Mouse (Mus musculus) stomach, embryonic 15.5 days (tissue): Measurements from ENCODE around the gene Tex14. TPM values are rescaled to one million over a fixed set of nuclear protein-coding genes. Genes with fewer than 3 reads are reported as not detected.

ENCODE experiments used
- ATAC-seq: fragments of 200-750 bp; cut with Nextera tagmentation; 2 replicates; pipeline ENCODE4 v1.8.0; 2017; ENCODE audit warnings: low read depth, moderate number of reproducible peaks, moderate TSS enrichment; ENCODE audit not compliant: insufficient read depth, low FRiP score
- H3K27ac ChIP-seq: fragments of 300-500 bp; sonication (generic); 2 replicates; pipeline ENCODE4 v1.5.1; 2015; ENCODE audit warnings: mild to moderate bottlenecking, inconsistent platforms
- H3K27me3 ChIP-seq: fragments of 300-500 bp; sonication (generic); replicated peaks from 2 replicates; pipeline ENCODE4 v1.6.1; 2015; ENCODE audit warnings: inconsistent platforms
- H3K36me3 ChIP-seq: fragments of 300-500 bp; sonication (generic); 2 replicates; pipeline ENCODE4 v1.6.1; 2015; ENCODE audit warnings: inconsistent platforms
- H3K4me1 ChIP-seq: fragments of 300-500 bp; sonication (generic); 2 replicates; pipeline ENCODE4 v1.6.1; 2015; ENCODE audit warnings: inconsistent platforms
- H3K4me2 ChIP-seq: fragments of 300-500 bp; sonication (generic); 2 replicates; pipeline ENCODE4 v1.6.1; 2015; ENCODE audit warnings: mild to moderate bottlenecking, inconsistent platforms
- H3K4me3 ChIP-seq: fragments of 300-500 bp; sonication (generic); replicated peaks from 2 replicates; pipeline ENCODE4 v1.5.1; 2015; ENCODE audit warnings: inconsistent platforms
- H3K9ac ChIP-seq: fragments of 300-500 bp; sonication (generic); 2 replicates; pipeline ENCODE4 v1.6.1; 2015; ENCODE audit warnings: inconsistent platforms
- H3K9me3 ChIP-seq: fragments of 300-500 bp; sonication (generic); 2 replicates; pipeline ENCODE4 v1.6.1; 2016; ENCODE audit warnings: inconsistent platforms
- WGBS: fragments of 180-500 bp; shearing (Covaris S2); methylation state at CpG from one replicate; pipeline ENCODE4 v1.1.7; 2015; 5-methylcytosine and 5-hydroxymethylcytosine counted together
- polyA plus RNA-seq: library from polyadenylated mRNA; unstranded; fragments of >200 nt; fragmentation: Nextera tagmentation; extraction: Ambion mirVana; gene quantifications from 2 replicates; pipeline ENCODE4 v1.2.1, GENCODE M21; 2015

Gene Tex14
- polyA plus RNA-seq, 1 experiment from 2014 or later: 0.59 TPM

- H3K4me3 ChIP-seq: no peak overlapping the region
- H3K4me2 ChIP-seq: no peak overlapping the region
- no peaks in the 10 kb centered on the region for H3K27me3 ChIP-seq
- 78% methylated on average over 8 of the region's 8 CpGs for WGBS
- H3K9ac ChIP-seq: no peak overlapping the region
- no peak for ATAC-seq
- no peak overlapping the region for H3K27ac ChIP-seq
- H3K36me3 ChIP-seq: no peaks in the 10 kb centered on the region
- no peaks in the 10 kb centered on the region for H3K9me3 ChIP-seq
- H3K4me1 ChIP-seq: peaks cover 10% of the 10 kb centered on the region
Observed at GRCm38 (mm10) chr11:87581933-87582710, 177.3 kb downstream of the Tex14 start.

DNA sequence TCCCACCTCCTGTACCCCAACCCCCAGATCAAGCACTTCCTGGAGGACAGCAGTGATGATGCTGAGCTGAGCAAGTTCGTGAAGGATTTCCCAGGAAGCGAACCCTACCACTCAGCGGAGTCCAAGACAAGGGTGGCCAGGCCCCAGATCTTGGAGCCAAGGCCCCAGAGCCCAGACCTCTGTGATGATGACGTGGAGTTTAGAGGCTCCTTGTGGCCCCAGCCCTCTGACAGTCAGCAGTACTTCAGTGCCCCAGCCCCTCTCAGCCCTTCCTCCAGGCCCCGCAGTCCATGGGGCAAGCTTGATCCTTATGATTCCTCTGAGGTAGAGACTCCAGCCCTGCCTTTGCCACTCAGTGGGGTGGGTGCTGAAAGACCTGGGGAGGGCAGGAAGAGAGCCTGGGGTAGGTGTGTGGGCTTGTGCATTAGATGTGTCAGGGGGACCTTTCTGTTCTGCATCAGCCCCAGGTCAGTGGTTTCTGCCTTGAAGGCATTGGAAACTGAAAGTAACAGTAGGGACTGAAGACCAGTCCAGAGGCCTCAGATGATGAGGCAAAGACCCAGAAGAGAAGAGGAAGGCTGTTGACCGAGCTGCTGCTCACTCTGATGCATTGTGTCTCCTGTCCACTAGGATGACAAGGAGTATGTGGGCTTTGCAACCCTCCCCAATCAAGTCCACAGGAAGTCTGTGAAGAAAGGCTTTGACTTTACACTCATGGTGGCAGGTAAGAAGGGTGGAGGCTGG lies 178.6 kb downstream of the Tex14 start:
- Histone ChIP-seq H3K4me3 (no peak overlapping the region), H3K9ac (no peak overlapping the region), H3K36me3 (no peaks in the 10 kb centered on the region), H3K4me1 (peaks cover 5% of the 10 kb centered on the region), H3K27ac (no peak overlapping the region), H3K9me3 (no peaks in the 10 kb centered on the region), H3K4me2 (no peak overlapping the region), H3K27me3 (no peaks in the 10 kb centered on the region)
- WGBS: 77% methylated on average over 6 of the region's 6 CpGs
- ATAC-seq: no peak; the same call in 1 of the 2 replicates

DNA sequence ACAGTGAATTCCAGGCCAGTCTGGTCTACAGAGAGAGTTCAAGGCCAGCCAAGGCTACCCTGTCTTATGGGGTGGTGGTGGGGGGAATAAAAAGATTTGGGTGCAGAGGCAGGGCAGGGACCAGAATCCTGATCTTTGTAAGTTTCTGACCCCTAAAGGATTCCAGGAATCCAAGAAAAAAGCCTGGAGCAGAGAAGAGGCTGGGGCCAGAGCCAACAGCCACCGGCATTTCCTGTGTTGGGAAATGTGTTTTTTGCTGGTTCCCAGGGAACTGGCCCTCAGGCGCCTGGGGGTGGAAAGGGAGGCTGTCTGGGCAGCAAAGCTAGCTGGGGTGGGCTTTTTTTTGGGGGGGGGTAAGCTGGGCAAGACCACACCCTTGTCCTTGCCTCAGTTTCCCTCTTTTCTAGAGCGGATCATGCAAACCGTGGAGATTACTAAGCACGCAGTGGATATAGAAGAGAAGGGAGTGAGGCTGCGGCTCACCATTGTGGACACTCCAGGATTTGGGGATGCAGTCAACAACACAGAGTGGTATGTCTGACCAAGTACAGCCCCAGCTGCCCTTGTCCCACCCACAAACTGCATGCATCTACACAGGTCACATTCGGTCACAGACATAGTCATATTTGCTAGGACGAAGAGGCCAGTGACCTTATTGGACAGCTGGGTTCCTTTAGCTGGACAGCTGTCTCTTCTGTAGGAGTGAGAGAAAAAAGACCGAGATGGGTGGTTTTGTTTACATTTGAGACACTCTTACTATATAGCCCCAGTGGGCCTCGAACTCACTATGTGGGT lies 180.0 kb downstream of the Tex14 start:
- no peak overlapping the region for H3K4me2 ChIP-seq
- no peaks in the 10 kb centered on the region for H3K9me3 ChIP-seq
- H3K27ac ChIP-seq: peak overlapping the region; percentile 48
- H3K4me1 ChIP-seq: peaks cover 10% of the 10 kb centered on the region; the same call in 1 of the 2 replicates
- WGBS: 69% methylated on average over 10 of the region's 10 CpGs
- H3K27me3 ChIP-seq: no peaks in the 10 kb centered on the region
- H3K36me3 ChIP-seq: no peaks in the 10 kb centered on the region
- no peak overlapping the region for H3K9ac ChIP-seq
- no peak for ATAC-seq
- no peak overlapping the region for H3K4me3 ChIP-seq

DNA sequence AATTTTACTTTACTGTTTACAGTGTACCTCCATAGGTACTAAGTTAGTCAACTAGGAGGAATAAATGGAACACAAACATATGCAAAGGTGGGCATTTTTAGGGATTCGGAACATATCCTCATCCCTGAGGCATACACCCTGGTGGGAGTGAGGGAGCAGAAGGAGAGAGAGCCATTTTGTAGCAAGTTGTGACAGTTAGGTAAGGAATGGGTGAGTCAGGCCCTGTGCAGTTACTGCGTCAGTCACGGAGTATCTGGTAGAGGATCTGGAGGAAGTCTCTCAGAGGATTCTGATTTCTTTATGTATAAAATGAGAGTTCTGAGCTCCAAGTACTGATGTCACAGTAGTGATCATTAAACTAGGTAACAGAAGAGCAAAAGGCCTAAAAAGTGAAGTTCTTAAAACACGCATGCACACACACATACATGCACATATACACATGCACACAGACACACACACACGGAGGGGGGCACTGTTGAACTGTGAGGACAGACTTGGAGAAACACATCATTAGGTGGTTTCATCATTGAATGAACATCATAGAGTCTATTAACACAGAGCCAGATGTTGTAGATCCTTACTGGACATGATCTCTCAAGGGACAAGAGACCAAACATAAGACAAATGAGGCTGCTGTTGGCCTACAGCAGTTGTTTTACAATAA lies 182.5 kb downstream of the Tex14 start:
- Histone ChIP-seq H3K4me3 (no peak overlapping the region), H3K27ac (no peak overlapping the region), H3K36me3 (no peaks in the 10 kb centered on the region), H3K4me2 (no peak overlapping the region), H3K9me3 (no peaks in the 10 kb centered on the region), H3K27me3 (no peaks in the 10 kb centered on the region), H3K4me1 (peaks cover 18% of the 10 kb centered on the region), H3K9ac (no peak overlapping the region)
- no peak for ATAC-seq
- WGBS: 89% methylated on average over 5 of the region's 5 CpGs

DNA sequence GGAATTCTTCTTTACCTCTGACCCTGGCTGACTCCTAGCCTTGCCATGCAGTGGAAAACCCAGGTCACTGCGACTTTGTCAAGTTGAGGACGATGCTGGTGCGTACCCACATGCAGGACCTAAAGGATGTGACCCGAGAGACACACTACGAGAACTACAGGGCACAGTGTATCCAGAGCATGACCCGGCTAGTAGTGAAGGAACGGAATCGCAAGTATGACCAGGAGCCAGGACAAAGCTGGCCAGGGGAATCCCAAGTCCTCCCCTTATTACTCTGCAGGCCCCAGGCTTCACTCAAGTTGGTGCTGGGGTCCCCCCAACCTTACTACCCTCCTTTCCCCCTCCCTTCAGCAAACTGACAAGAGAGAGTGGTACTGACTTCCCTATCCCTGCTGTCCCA lies 184.7 kb downstream of the Tex14 start:
- 0 out of 2 replicates have a peak overlapping the region, but pooled peaks have one; percentile 53 for H3K4me2 ChIP-seq

DNA sequence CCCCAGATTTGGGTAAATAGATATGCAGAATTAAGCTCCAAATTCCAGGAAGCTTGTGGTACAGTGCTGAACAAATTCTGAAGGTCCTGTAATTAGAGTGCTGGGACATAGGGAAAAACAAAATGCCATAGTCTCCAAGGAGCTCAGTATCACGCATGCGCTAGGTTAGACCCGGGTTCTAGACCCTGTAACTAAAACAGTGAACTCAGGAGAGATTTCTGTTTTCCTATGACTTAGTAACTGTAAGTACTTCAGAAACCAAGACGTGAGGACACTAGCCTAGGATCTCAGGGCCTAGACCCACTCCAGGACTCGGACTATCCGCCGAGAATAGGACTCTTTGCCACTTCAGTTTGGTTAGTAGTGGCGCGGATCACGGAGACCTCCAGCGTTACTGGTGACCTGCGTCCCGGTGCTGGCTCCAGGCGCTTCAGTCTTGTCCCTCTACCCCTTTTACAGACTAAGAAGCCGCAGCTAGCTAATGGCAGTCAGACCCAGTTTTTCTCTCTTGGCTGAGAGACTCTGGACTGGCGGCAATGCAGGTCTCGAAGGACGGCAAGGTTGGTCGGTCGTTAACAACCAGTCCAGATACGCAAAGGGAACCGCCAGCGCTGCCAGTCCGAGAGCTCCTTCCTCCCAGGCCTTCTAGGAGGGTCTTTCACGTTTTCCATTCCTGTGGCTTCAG lies 186.1 kb downstream of the Tex14 start:
- Histone ChIP-seq H3K27me3 (no peaks in the 10 kb centered on the region), H3K27ac (peak overlapping the region; percentile 93), H3K9me3 (no peaks in the 10 kb centered on the region), H3K36me3 (no peaks in the 10 kb centered on the region), H3K9ac (peak overlapping the region; percentile 87), H3K4me3 (peak overlapping the region; percentile 76), H3K4me2 (peak overlapping the region; percentile 53), H3K4me1 (peaks cover 48% of the 10 kb centered on the region)
- WGBS: under 1% methylated on average over 25 of the region's 25 CpGs
- no peak for ATAC-seq

More for the DNA sequence above, 184.7 kb downstream of the Tex14 start:
- Histone ChIP-seq H3K9me3 (no peaks in the 10 kb centered on the region), H3K4me3 (no peak overlapping the region), H3K36me3 (no peaks in the 10 kb centered on the region), H3K4me1 (peaks cover 39% of the 10 kb centered on the region), H3K27ac (no peak overlapping the region), H3K27me3 (no peaks in the 10 kb centered on the region), H3K9ac (no peak overlapping the region)
- ATAC-seq: no peak
- WGBS: 89% methylated on average over 8 of the region's 8 CpGs

DNA sequence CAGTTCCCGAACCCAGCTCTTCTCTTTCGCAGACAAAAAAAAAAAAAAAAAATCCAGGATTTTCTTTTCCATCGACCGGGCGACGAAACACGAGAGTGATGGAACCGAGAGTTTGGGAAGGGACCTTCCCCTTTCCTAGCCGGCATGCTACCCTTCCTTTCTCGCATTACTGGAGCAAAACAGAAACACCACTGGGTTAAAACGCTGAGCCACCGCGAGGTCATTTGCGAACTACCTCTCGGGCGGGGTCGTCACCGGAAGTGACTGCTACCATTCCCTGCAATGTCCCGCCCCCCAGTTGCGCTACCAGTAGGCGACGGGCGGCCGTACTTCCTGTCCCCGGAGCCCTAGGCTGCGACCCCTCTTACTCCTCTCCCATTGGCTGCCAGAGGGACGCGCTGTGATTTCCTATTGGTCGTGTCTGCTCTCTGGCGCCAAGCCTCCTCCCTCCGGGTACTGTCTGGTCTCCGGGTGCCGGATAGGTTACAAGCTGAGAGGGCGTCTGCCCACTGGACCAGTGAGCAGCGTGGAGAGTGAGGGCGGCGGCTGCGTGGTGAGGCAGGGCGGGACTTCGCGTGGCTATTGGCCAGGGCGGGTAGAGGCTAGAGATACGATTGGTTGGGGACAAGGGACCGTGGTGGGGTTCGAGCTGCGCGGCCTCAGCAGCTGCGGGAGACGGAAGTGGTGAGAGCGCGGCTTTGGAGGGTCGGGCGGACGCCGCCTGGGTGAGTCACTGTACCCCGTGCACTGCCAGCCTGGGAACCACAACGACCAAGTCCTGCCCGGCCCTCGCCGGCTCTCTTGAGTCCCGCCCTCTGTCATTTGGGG lies 186.9 kb downstream of the Tex14 start, which contains the start of gene Mtmr4:
Gene Mtmr4 (plus strand): TSS at position 637 of the 828 bp plus-strand sequence.
- Histone ChIP-seq H3K9ac (peak within 1 kb of the TSS; percentile 87), H3K27ac (peak within 1 kb of the TSS; percentile 96), H3K27me3 (no peaks in the 10 kb centered on the region), H3K4me1 (peaks cover 56% of the 10 kb centered on the region), H3K9me3 (no peaks in the 10 kb centered on the region), H3K4me3 (peak within 1 kb of the TSS; percentile 76), H3K4me2 (peak within 1 kb of the TSS; percentile 85), H3K36me3 (no peaks in the 10 kb centered on the region)
- ATAC-seq: peak; percentile 97
- under 1% methylated on average over 61 of the region's 61 CpGs for WGBS

GRCm38 (mm10) chr11:87592354-87592695 lies 187.5 kb downstream of the Tex14 start:
- H3K9ac ChIP-seq: peak overlapping the region; percentile 66
- WGBS: 0% methylated on average over 15 of the region's 15 CpGs
- no peak for ATAC-seq
- H3K4me2 ChIP-seq: peak overlapping the region; percentile 85
- no peaks in the 10 kb centered on the region for H3K27me3 ChIP-seq
- peak overlapping the region; percentile 96 for H3K27ac ChIP-seq
- H3K4me3 ChIP-seq: peak overlapping the region; percentile 76
- H3K36me3 ChIP-seq: peaks cover 3% of the 10 kb centered on the region
- peaks cover 56% of the 10 kb centered on the region for H3K4me1 ChIP-seq
- no peaks in the 10 kb centered on the region for H3K9me3 ChIP-seq

DNA sequence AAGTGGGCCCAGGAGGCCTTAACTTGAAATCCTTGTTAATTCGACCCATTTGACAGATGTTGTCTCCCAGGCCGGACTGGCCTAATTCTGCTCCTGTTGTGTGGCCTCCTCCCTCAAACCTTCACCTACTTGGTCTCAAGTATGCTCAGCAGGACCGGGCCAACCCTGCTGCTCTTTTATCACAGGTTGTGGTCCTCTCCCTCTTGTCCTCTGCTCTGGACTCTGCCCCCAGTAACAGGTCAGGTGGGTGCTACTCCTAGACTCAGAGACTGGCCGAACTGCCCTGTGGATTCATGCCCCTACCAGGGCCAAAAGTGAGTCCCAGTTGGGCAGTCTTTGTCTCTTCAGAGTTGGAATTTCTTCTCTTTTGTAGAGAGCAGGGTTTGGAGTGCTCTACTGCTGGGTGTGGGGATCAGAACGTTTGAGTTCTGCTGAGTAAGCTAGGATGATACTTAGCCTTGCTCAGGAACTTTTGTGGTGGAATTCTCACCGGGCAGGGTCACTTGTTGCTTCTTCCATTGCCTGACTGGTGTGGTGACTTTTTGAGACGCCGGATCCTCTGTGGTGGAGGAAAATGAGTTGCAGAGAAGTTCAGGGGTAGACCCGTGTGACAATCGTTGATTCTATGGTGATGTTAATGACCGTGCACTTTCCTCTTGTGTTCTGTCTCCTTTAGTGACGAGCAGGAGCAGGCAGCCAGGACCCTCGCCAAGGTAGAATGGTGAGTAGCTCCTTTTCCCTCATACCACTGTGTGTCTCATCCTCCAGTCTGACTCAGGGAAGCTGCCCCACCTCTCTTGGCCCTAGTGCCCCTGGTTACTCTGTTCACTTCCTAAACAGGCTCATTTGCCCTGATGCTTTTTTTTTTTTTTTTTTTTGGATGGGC lies 188.1 kb downstream of the Tex14 start:
- Histone ChIP-seq H3K4me2 (peak overlapping the region; percentile 85), H3K36me3 (peaks cover 10% of the 10 kb centered on the region), H3K4me3 (peak overlapping the region; percentile 76), H3K27me3 (no peaks in the 10 kb centered on the region), H3K9me3 (no peaks in the 10 kb centered on the region), H3K27ac (peak overlapping the region; percentile 96), H3K4me1 (peaks cover 56% of the 10 kb centered on the region), H3K9ac (peak overlapping the region; percentile 66)
- 29% methylated on average over 13 of the region's 13 CpGs for WGBS
- no peak for ATAC-seq
